Mouse (Mus musculus) liver, embryonic 11.5 days (tissue): ENCODE results near the gene Ccdc63. TPM values are rescaled to one million over a fixed set of nuclear protein-coding genes. Genes with fewer than 3 reads are reported as not detected.

Experiments used
- ATAC-seq: fragments of 200-750 bp; cut with Nextera tagmentation; replicated peaks from 2 replicates; pipeline ENCODE4 v1.8.0; 2017; ENCODE audit warnings: moderate number of reproducible peaks, mild to moderate bottlenecking, moderate TSS enrichment, moderate library complexity; ENCODE audit not compliant: low FRiP score
- DNase-seq: peaks from one replicate; pipeline ENCODE4 v3.0.0-alpha.2; 2017; ENCODE audit warnings: low spot score
- H3K27ac ChIP-seq: fragments of 300-500 bp; sonication (generic); 2 replicates; pipeline ENCODE4 v1.5.1; 2014; ENCODE audit warnings: mild to moderate bottlenecking, low read depth, low read length, control low read depth
- H3K27me3 ChIP-seq: fragments of 300-500 bp; sonication (generic); replicated peaks from 2 replicates; pipeline ENCODE4 v1.6.1; 2014; ENCODE audit warnings: low read length, mixed read lengths; ENCODE audit not compliant: control insufficient read depth, insufficient read depth
- H3K36me3 ChIP-seq: fragments of 300-500 bp; sonication (generic); 2 replicates; pipeline ENCODE4 v1.6.1; 2014; ENCODE audit warnings: mild to moderate bottlenecking, low read length, moderate library complexity, mixed read lengths; ENCODE audit not compliant: control insufficient read depth, insufficient read depth
- H3K4me1 ChIP-seq: fragments of 300-500 bp; sonication (generic); replicated peaks from 2 replicates; pipeline ENCODE4 v1.6.1; 2014; ENCODE audit warnings: low read length, mixed read lengths; ENCODE audit not compliant: control insufficient read depth, insufficient read depth
- H3K4me2 ChIP-seq: fragments of 300-500 bp; sonication (generic); 2 replicates; pipeline ENCODE4 v1.6.1; 2014; ENCODE audit warnings: mild to moderate bottlenecking, control low read depth, moderate library complexity
- H3K4me3 ChIP-seq: fragments of 300-500 bp; sonication (generic); 2 replicates; pipeline ENCODE4 v1.5.1; 2014; ENCODE audit warnings: low read depth, low read length, control low read depth
- H3K9ac ChIP-seq: fragments of 300-500 bp; sonication (generic); 2 replicates; pipeline ENCODE4 v1.6.1; 2014; ENCODE audit warnings: low read depth, low read length, control low read depth
- H3K9me3 ChIP-seq: fragments of 300-500 bp; sonication (generic); 2 replicates; pipeline ENCODE4 v1.6.1; 2016; ENCODE audit warnings: low read length, inconsistent platforms, mixed read lengths; ENCODE audit not compliant: control insufficient read depth
- WGBS: fragments of 180-500 bp; shearing (Covaris S2); extraction: QIAGEN DNeasy Blood & Tissue Kit; methylation state at CpG from one replicate; pipeline ENCODE4 v1.1.7; 2014; 5-methylcytosine and 5-hydroxymethylcytosine counted together
- polyA plus RNA-seq: library from polyadenylated mRNA; unstranded; fragments of >200 nt; fragmentation: Nextera tagmentation; extraction: Ambion mirVana; gene quantifications from 2 replicates; pipeline ENCODE4 v1.2.1, GENCODE M21; 2014

Gene Ccdc63
- polyA plus RNA-seq, 1 experiment from 2014 or later, result 0.32 TPM

DNA sequence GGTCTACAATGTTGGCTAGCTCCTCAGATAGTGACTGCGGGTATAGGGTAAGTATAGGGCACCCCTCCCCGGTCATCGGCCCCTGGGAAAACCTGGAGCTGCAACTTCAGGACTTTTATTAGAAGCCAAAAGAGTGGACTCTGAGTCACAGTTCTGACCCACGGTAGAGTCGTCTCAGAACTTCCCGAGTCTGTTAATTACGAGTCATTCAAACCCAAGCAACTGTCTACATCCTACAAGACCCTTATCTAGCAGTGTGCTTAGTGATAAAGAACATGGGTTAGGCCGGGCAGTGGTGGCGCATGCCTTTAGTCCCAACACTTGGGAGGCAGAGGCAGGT is 7.6 kb downstream of the Ccdc63 start:
- H3K4me3 ChIP-seq, result no peak overlapping the region
- no peaks in the 10 kb centered on the region for H3K27me3 ChIP-seq
- 50% methylated on average over 9 of the region's 9 CpGs for WGBS
- DNase-seq, result no peak
- H3K36me3 ChIP-seq, result no peaks in the 10 kb centered on the region
- peak overlapping the region; percentile 99 for H3K4me2 ChIP-seq
- no peak overlapping the region for H3K9ac ChIP-seq
- ATAC-seq, result 0 out of 2 replicates have a peak, but pooled peaks have one; percentile 27
- H3K27ac ChIP-seq, result peak overlapping the region; percentile 53
- no peaks in the 10 kb centered on the region for H3K9me3 ChIP-seq
- H3K4me1 ChIP-seq, result peaks cover 28% of the 10 kb centered on the region

DNA sequence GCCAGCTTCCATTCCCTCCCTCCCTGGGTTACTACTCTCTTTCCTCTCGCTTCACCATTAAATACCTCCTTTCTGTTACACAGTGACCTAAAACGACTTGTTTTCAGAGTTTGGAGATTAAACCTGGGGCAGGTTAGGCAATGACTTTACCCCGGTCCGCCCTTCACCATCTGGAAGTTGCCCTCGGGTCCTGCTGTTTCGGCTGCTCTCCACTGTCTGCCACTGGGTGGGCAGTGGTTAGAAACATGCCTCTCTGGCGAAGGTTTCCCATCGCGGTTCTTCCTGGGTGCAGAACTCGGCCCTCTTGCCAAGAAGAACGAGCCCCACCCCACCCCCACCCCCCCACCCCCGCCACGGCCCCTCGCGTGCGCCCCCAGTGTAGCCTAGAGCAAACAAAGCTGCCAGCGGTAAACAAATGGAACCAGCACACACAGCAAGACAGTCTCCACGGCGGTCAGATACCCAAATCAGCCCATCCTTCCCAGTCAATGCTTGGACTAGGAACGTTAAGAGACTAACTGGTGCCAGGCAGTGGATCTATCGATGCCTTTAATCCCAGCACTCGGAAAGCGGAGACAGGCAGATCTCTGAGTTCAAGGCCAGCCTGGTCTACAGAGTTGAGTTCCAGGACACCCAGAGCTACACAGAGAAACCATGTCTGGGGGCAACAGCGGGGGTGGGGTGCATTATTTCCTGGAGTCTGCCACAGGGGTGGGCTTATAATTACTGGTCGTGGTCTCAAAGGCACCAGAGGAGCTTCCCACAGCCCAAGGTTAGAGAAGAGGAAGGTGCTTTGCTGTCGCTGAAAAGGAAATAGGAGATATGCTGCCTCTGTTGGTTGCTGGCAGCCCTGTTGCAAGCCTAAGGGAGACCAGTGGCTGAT is 8.2 kb downstream of the Ccdc63 start:
- DNase-seq, result no peak
- peak overlapping the region; percentile 55 for H3K4me3 ChIP-seq
- H3K9ac ChIP-seq, result peak overlapping the region; percentile 64
- no peaks in the 10 kb centered on the region for H3K9me3 ChIP-seq
- ATAC-seq, result no peak
- peak overlapping the region; percentile 53 for H3K27ac ChIP-seq
- peak overlapping the region; percentile 99 for H3K4me2 ChIP-seq
- 16% methylated on average over 26 of the region's 26 CpGs for WGBS
- peaks cover 28% of the 10 kb centered on the region for H3K4me1 ChIP-seq
- no peaks in the 10 kb centered on the region for H3K27me3 ChIP-seq
- no peaks in the 10 kb centered on the region for H3K36me3 ChIP-seq

DNA sequence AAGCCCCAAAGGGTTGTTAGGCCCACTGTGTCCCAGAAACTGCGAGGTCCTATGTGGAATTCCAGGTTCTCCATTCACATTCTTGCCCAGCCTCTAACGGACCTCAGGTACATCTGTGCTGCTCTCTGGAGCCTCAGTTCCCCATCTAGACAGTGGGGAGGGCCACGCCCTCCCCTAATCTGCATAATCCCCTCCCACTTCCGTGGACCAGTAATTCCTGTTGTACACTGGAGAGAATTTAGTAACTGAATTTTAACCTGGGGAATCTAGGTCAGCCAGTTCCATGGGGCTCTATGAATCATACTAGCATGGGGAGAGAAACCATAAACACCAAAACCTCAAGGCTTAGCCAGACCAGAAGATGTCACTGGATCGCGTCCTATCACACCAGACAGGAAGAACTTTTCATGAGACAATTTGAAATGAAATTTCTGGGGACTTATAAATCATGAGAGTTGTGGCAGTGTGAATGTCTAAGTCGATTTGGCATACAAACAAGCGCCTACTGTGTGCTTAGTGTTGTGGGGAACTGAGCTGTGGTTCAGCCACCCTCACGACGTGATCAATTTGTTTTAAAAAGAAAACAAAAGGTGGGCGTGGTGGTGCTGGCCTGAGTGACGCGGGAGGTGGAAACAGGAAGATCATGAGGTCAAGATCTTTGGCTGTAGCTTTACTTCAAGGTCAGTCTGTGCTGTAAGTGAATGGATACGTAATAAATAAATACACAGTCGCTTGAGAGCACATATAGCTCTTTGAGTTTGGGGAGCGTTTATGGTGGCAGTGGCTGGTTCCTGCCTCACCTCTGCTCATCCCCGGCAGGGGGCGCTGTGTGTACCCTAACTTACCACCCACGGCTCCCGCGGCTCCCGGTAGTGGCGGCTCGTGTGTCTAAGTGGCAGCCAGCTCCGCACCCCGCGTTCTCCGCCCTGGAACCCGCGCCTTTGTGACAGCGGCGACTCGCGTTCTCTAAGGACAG is 9.3 kb downstream of the Ccdc63 start:
- peak; percentile 81 for DNase-seq
- H3K9me3 ChIP-seq, result no peaks in the 10 kb centered on the region
- no peak overlapping the region for H3K27ac ChIP-seq
- H3K36me3 ChIP-seq, result no peaks in the 10 kb centered on the region
- WGBS, result 4% methylated on average over 34 of the region's 34 CpGs
- H3K4me1 ChIP-seq, result peaks cover 17% of the 10 kb centered on the region
- ATAC-seq, result peak; percentile 60
- peak overlapping the region; percentile 55 for H3K4me3 ChIP-seq
- no peaks in the 10 kb centered on the region for H3K27me3 ChIP-seq
- H3K9ac ChIP-seq, result peak overlapping the region; percentile 64
- peak overlapping the region; percentile 99 for H3K4me2 ChIP-seq

DNA sequence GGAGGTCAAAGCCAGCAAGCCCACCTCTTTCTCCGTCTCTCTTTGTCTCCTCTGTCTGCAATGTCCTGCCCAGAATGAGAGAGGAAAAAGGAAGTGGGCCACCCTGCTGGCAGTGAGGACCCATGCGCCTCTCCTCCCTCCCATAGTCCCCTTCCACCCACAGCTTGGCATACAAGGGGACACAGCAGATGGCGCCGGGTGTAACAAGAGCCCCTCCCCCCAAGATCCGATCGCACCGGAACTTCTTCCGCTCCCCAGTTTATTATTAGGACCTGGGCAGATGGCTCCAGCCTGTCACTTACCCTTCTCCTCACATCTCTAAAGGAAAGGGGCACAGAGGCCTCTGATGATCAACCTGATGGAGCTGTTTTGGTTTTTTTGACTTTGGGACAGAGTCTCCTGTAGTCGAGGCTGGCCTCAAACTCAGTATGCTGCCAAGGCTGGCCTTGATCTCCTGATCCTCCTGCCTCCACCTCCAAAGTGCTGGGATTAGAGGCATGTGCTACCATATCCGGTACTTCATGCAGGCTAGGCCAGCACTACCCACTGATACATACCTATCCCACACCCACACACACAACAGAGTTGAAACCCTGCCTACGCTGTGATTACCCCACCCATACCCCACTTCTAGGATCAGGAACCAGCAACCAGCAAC is 10.2 kb downstream of the Ccdc63 start:
- WGBS, result 77% methylated on average over 11 of the region's 11 CpGs
- Histone ChIP-seq H3K27me3 (no peaks in the 10 kb centered on the region), H3K36me3 (no peaks in the 10 kb centered on the region), H3K4me1 (peaks cover 15% of the 10 kb centered on the region), H3K4me3 (no peak overlapping the region), H3K27ac (no peak overlapping the region), H3K4me2 (no peak overlapping the region), H3K9ac (no peak overlapping the region), H3K9me3 (no peaks in the 10 kb centered on the region)
- ATAC-seq (no peak), DNase-seq (no peak)

DNA sequence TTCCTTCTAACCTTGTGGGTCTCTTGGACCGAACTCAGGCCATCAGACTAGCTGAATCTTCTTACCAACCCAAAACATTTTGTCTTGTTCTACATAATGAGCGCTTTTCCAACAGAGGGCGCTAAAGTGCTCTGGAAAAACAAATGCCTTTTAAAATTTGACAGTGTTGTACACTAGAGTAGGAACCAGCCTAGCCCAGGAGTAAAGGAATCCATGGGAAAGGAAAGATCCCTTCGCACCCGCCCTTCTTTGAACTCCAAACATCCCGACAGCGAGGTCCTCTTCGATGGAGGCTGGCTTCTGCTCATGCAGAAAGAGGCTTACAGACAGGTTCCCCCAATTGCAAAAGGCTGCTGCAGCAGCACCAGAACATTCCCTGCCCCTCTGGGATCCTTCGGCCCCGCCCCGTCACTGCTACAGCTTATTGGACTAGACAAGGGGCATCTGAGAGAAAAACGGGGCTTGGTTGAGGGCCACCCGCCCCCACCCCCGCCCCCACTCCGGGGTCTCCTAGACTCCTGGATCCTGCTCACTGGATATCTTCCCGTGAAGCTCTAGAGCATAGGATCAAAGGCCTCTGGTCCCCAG is 11.5 kb downstream of the Ccdc63 start:
- no peak overlapping the region for H3K9ac ChIP-seq
- no peaks in the 10 kb centered on the region for H3K9me3 ChIP-seq
- H3K4me3 ChIP-seq, result no peak overlapping the region
- no peak overlapping the region for H3K27ac ChIP-seq
- H3K4me2 ChIP-seq, result no peak overlapping the region
- H3K4me1 ChIP-seq, result peaks cover 15% of the 10 kb centered on the region
- DNase-seq (no peak), ATAC-seq (no peak)
- WGBS, result 33% methylated on average over 16 of the region's 16 CpGs
- no peaks in the 10 kb centered on the region for H3K27me3 ChIP-seq
- no peaks in the 10 kb centered on the region for H3K36me3 ChIP-seq

DNA sequence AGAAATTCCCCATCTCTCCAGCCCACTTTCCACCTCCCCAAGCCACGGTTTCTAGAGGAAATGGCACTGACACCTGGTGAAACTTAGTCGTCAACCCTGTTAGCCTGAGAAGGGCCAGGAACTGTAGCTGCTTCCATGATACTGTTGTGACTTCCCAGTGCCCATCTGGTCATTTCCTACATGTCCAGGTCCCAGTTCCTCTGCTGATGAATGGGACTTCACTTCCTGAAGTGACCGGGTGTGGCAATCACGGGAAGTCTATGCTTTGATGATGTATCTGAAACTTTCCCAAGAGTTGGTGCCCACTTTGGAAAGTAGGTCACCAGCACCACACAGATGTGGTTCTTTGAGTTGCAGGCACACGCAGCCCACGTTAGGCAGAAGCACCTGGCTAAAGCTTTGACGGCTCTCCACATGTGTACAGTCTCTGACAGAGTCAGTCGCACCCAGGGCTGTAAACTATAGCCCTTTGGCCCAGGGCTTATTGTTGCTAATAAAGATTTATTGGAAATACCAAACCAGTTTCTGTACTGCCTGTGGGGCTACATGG is 15.3 kb downstream of the Ccdc63 start:
- ATAC-seq (no peak), DNase-seq (no peak)
- no peaks in the 10 kb centered on the region; the same call in 1 of the 2 replicates for H3K27me3 ChIP-seq
- no peaks in the 10 kb centered on the region for H3K4me1 ChIP-seq
- 57% methylated on average over 8 of the region's 8 CpGs for WGBS
- H3K27ac ChIP-seq, result no peak overlapping the region
- H3K4me3 ChIP-seq, result no peak overlapping the region
- no peak overlapping the region for H3K9ac ChIP-seq
- no peaks in the 10 kb centered on the region for H3K36me3 ChIP-seq
- H3K4me2 ChIP-seq, result no peak overlapping the region
- no peaks in the 10 kb centered on the region for H3K9me3 ChIP-seq

DNA sequence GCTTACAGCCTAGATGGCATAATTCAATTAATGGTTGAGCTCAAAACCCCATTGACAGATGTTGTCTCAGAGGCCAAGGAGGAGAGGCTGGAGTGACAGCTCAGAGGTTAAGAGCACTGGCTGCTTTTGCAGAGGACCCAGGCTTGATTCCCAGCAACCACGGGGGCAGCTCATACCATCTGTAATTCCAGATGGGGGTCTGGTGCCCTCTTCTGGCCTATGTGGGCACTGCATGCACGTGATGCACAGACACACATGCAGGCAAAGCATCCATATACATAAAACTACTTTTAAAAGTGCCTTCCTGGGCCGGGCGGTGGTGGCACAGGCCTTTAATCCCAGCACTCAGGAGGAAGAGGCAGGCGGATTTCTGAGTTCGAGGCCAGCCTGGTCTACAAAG is 24.4 kb downstream of the Ccdc63 start:
- ATAC-seq, result no peak
- no peaks in the 10 kb centered on the region; the same call in 1 of the 2 replicates for H3K27me3 ChIP-seq

DNA sequence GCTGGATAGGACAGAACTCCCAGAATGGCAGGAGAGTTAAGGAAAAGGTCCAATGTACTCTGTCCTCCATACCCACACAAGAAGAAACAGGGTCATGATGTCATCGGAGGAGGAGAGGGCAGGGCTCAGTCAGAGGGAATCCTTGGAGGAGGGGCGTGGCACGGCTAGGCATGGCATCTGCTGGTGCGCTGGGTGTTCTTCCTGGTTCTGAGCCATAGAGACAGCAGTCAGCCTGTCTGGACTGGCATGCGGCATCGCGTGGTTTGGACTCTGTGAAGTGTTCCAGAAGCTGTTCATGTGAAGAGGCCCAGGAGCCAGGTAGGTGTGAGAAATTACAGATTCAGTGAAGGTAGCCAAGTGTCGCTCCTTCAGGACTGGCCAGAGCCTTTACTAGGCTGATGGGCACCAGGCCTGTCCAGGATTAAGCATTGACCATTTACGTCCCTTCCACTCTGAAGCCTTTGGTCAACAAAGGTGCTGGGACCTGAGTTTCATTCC is 25.3 kb downstream of the Ccdc63 start:
- Histone ChIP-seq H3K4me1 (no peaks in the 10 kb centered on the region), H3K9me3 (no peaks in the 10 kb centered on the region), H3K4me3 (no peak overlapping the region), H3K9ac (no peak overlapping the region), H3K27me3 (no peaks in the 10 kb centered on the region; the same call in 1 of the 2 replicates), H3K27ac (no peak overlapping the region), H3K36me3 (no peaks in the 10 kb centered on the region), H3K4me2 (no peak overlapping the region)
- DNase-seq, result no peak
- WGBS, result 96% methylated on average over 9 of the region's 9 CpGs
- no peak for ATAC-seq

More for the DNA sequence above, 24.4 kb downstream of the Ccdc63 start:
- Histone ChIP-seq H3K36me3 (no peaks in the 10 kb centered on the region), H3K9ac (no peak overlapping the region), H3K9me3 (no peaks in the 10 kb centered on the region), H3K4me1 (no peaks in the 10 kb centered on the region), H3K27ac (no peak overlapping the region), H3K4me2 (no peak overlapping the region), H3K4me3 (no peak overlapping the region)
- WGBS, result 74% methylated on average over 6 of the region's 6 CpGs
- DNase-seq, result no peak
